Mouse (Mus musculus) NIH3T3 (cell line): Measurements from ENCODE around the gene Itgae.

Experiments used
- DNase-seq: peaks from one replicate; pipeline ENCODE4 v3.0.0-alpha.2; 2012; ENCODE audit warnings: low read depth

Itgae gene

GRCm38 (mm10) chr11:73094231-73094995 is 4.0 kb downstream of the Itgae start:
- DNase-seq = no peak

- DNase-seq = peak; percentile 14
These were observed 8.5 kb downstream of the Itgae start for GRCm38 (mm10) chr11:73098860-73099259.

- no peak for DNase-seq
These were observed 9.8 kb downstream of the Itgae start for GRCm38 (mm10) chr11:73099976-73100750.

GRCm38 (mm10) chr11:73101308-73101707 is 10.9 kb downstream of the Itgae start:
- DNase-seq = no peak

GRCm38 (mm10) chr11:73105246-73105645 is 14.9 kb downstream of the Itgae start:
- DNase-seq = no peak

GRCm38 (mm10) chr11:73107358-73107757 is 17.0 kb downstream of the Itgae start:
- peak; percentile 27 for DNase-seq

GRCm38 (mm10) chr11:73108195-73108897 is 18.0 kb downstream of the Itgae start:
- DNase-seq = peak; percentile 54

GRCm38 (mm10) chr11:73108898-73109625 is 18.7 kb downstream of the Itgae start:
- DNase-seq = no peak

- DNase-seq = no peak
These were observed 19.6 kb downstream of the Itgae start for GRCm38 (mm10) chr11:73109941-73110340.

- DNase-seq = no peak
These were observed 21.0 kb downstream of the Itgae start for GRCm38 (mm10) chr11:73111414-73111813.

GRCm38 (mm10) chr11:73126495-73126894 is 36.1 kb downstream of the Itgae start:
- no peak for DNase-seq

GRCm38 (mm10) chr11:73131020-73131419 is 40.6 kb downstream of the Itgae start:
- peak; percentile 43 for DNase-seq

GRCm38 (mm10) chr11:73132999-73133398 is 42.6 kb downstream of the Itgae start:
- DNase-seq = no peak

GRCm38 (mm10) chr11:73134222-73134621 is 43.8 kb downstream of the Itgae start:
- DNase-seq = no peak

GRCm38 (mm10) chr11:73136587-73136986 is 46.2 kb downstream of the Itgae start:
- no peak for DNase-seq

GRCm38 (mm10) chr11:73137116-73137515 is 46.7 kb downstream of the Itgae start:
- peak; percentile 72 for DNase-seq

- peak; percentile 96 for DNase-seq
These were observed 47.5 kb downstream of the Itgae start, which contains the start of gene Haspin for GRCm38 (mm10) chr11:73137591-73138501. Haspin (minus strand) TSS chr11:73138294.

- no peak for DNase-seq
These were observed 53.9 kb downstream of the Itgae start for GRCm38 (mm10) chr11:73144261-73144681.

GRCm38 (mm10) chr11:73146026-73146974 is 55.9 kb downstream of the Itgae start:
- DNase-seq = no peak

GRCm38 (mm10) chr11:73146975-73147365 is 56.6 kb downstream of the Itgae start:
- DNase-seq = no peak
